Mouse (Mus musculus): ENCODE results near the gene Rabl6. TPM values are rescaled to one million over a fixed set of nuclear protein-coding genes. Genes with fewer than 3 reads are reported as not detected.

Gene Rabl6
- polyA plus RNA-seq, 1 experiment from 2014 or later, result 62.3 TPM

DNA sequence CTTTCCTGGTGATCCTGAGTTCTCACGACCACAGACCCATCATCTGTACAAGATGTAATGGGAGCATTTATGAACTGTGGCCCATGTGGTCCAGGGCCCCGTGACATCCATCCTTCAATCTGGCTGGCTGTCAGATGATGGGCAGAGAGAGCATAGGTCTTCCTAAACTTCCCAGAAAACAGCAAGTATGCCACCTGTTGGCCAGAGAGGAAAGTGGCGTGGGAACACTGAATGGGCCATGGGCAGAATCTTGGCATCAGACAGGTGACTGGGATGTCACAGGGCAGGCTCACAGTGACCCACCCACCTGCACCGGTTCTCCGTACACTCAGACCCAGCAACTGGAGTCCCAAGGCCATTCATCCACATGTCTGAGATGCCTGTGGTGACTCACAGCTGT is 57.1 kb downstream of the Rabl6 start:
- H3K9ac ChIP-seq (ENCODE audit: low read length), result no peak overlapping the region
- H3K4me1 ChIP-seq (ENCODE audit: control insufficient read depth, insufficient read depth, low read length), result no peaks in the 10 kb centered on the region; the same call in 1 of the 2 replicates
- H3K27ac ChIP-seq (ENCODE audit: low read depth, low read length), result no peak overlapping the region
- ATAC-seq (ENCODE audit: insufficient read depth, low FRiP score, low TSS enrichment) (no peak), DNase-seq (ENCODE audit: low spot score) (peak; percentile 48)
- no peak overlapping the region for H3K4me3 ChIP-seq (ENCODE audit: low read depth, low read length)
- no peak overlapping the region for H3K4me2 ChIP-seq (ENCODE audit: low read depth)
- H3K27me3 ChIP-seq (ENCODE audit: control insufficient read depth, insufficient read depth, low read length), result no peaks in the 10 kb centered on the region
- 42% methylated on average over 5 of the region's 5 CpGs for WGBS
- H3K9me3 ChIP-seq (ENCODE audit: control insufficient read depth, low read length), result no peaks in the 10 kb centered on the region
- H3K36me3 ChIP-seq (ENCODE audit: control insufficient read depth, insufficient read depth, low read length), result no peaks in the 10 kb centered on the region

DNA sequence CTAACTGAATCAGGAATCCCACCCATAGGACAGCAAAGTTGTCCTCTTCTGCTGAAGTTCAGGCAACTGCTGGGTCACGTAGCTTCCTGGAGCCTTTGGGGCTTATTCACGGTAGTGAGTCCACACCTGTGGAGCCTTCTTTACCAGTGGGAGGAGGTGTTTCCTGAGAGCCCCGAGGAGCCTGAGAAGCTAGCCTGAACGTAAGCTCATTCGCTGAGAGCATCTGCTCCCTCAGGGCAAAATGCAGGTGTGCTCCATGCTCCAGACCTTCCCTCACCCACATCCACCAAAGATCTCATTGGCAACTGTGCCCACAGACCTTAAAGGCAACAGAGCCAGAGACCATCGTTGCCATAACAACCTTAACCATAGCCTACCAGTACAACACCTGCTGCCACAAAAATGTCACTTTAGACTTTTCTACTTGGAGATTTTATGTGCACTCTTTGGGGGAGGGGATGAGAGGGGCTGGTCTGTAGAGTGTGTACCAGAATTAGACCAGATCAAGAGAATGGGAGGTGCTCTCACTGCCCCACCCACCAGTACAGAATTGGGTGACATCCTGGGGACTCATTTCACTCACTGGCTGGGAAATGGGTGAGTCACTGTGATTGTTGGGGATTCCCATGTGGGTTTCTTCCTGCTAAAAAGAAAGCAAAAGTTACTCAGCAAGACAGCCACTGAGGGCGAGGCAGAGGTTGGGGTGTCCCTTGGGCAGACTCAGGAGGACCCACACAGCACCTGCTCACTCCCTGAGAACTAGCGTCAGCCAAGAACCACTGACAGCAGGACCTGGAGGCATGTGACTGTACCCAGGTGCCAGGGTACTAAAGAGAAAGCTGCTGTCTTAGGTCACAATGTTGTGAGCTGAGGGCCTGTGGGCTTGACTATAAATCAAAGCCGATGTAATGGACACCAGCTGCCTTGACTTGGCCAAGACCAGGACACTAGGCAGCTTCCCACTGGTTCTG is 59.0 kb downstream of the Rabl6 start:
- Histone ChIP-seq H3K9me3 (ENCODE audit: control insufficient read depth, low read length) (no peaks in the 10 kb centered on the region), H3K27ac (ENCODE audit: low read depth, low read length) (no peak overlapping the region), H3K4me3 (ENCODE audit: low read depth, low read length) (no peak overlapping the region), H3K27me3 (ENCODE audit: control insufficient read depth, insufficient read depth, low read length) (no peaks in the 10 kb centered on the region), H3K4me1 (ENCODE audit: control insufficient read depth, insufficient read depth, low read length) (peaks cover 5% of the 10 kb centered on the region), H3K36me3 (ENCODE audit: control insufficient read depth, insufficient read depth, low read length) (no peaks in the 10 kb centered on the region), H3K4me2 (ENCODE audit: low read depth) (no peak overlapping the region), H3K9ac (ENCODE audit: low read length) (no peak overlapping the region)
- ATAC-seq (ENCODE audit: insufficient read depth, low FRiP score, low TSS enrichment), result no peak
- DNase-seq (ENCODE audit: low spot score), result no peak
- 80% methylated on average over 9 of the region's 9 CpGs for WGBS

DNA sequence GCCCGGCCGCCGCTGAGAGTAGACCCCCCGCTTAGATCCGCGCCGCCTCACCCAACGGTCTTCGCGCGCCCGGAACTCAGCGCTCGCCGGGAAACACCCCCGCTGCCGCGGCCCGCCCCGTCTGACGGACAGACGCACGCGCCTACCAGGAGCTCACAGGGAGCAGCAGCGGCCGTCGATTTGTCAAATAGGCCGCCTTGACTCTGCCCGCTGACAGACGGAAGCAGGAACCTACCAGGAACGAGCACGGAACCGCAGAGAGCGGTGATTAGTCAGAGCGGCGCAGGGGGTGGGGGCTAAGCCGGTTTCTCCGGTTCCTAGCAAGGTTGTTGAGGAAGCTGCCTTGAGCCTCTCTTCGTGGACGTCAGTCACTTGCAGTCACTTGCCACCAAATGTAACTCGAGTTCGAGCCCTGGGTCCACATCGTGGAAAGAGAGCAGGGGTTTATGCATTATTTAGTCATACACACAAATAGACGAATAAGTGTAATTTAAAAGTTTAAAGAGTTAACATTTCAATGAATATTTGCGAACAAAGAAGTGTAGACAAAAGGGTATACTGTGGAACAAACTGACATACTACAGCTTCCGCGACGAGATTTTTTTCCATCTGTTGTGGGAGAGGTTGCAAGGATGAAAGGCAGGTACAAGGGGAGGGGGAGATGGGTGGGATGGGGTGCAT is 61.4 kb downstream of the Rabl6 start, which contains the start of gene Traf2:
Traf2 (minus strand) TSS at position 130 of the 681 bp plus-strand sequence.
- Histone ChIP-seq H3K9me3 (ENCODE audit: control insufficient read depth, low read length) (no peaks in the 10 kb centered on the region), H3K36me3 (ENCODE audit: control insufficient read depth, insufficient read depth, low read length) (no peaks in the 10 kb centered on the region), H3K4me1 (ENCODE audit: control insufficient read depth, insufficient read depth, low read length) (peaks cover 5% of the 10 kb centered on the region), H3K4me2 (ENCODE audit: low read depth) (peak within 1 kb of the TSS; percentile 63), H3K9ac (ENCODE audit: low read length) (peak within 1 kb of the TSS; percentile 61), H3K4me3 (ENCODE audit: low read depth, low read length) (peak within 1 kb of the TSS; percentile 62), H3K27me3 (ENCODE audit: control insufficient read depth, insufficient read depth, low read length) (no peaks in the 10 kb centered on the region), H3K27ac (ENCODE audit: low read depth, low read length) (peak within 1 kb of the TSS; percentile 31; the same call in 1 of the 2 replicates)
- peak; percentile 99 for DNase-seq (ENCODE audit: low spot score)
- WGBS, result 3% methylated on average over 48 of the region's 48 CpGs
- peak; percentile 97 for ATAC-seq (ENCODE audit: insufficient read depth, low FRiP score, low TSS enrichment)

DNA sequence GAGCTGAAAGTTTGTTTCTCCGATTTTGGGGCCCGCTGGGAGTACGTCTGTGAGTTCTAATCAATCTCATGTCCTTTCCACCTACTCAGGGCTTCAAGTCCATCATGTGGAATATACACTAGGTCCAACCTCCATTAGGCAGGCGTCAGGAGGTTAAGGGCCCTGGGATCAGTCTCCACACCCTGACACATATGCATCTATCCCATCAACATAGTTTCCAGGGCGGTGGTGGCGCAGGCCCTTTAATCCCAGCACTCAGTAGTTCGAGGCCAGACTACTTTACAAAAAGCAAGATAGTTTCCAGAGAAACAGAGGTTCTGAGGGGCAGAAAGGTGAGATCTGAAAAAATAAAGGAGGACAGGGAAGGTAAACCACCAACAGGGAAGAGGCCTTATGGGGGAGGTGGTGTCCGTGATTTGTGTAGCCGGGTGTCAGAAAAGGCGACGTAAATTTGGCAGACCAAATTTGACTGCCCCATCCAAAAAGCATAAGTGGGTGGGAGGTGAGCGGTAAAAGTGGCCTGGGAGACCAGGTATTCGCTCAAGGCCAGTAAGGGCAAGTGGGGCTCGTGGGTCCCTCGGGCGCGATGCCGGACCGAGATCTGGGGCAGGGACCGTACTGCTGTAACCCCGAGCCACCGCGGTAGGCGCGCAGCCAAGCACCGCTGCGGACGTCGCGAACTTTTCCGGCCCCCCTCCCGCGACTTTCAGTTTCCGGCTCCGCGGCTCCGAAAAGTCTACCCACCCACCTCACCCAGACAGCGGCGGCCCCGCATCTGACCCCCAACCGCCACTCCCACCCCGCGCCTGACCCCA is 62.1 kb downstream of the Rabl6 start:
- H3K4me1 ChIP-seq (ENCODE audit: control insufficient read depth, insufficient read depth, low read length), result peaks cover 5% of the 10 kb centered on the region
- H3K36me3 ChIP-seq (ENCODE audit: control insufficient read depth, insufficient read depth, low read length), result no peaks in the 10 kb centered on the region
- H3K27ac ChIP-seq (ENCODE audit: low read depth, low read length), result peak overlapping the region; percentile 31; the same call in 1 of the 2 replicates
- H3K27me3 ChIP-seq (ENCODE audit: control insufficient read depth, insufficient read depth, low read length), result no peaks in the 10 kb centered on the region
- peak overlapping the region; percentile 63 for H3K4me2 ChIP-seq (ENCODE audit: low read depth)
- peak overlapping the region; percentile 62 for H3K4me3 ChIP-seq (ENCODE audit: low read depth, low read length)
- H3K9ac ChIP-seq (ENCODE audit: low read length), result peak overlapping the region; percentile 61
- 10% methylated on average over 36 of the region's 43 CpGs for WGBS
- DNase-seq (ENCODE audit: low spot score), result no peak
- peak; percentile 64 for ATAC-seq (ENCODE audit: insufficient read depth, low FRiP score, low TSS enrichment)
- H3K9me3 ChIP-seq (ENCODE audit: control insufficient read depth, low read length), result no peaks in the 10 kb centered on the region

DNA sequence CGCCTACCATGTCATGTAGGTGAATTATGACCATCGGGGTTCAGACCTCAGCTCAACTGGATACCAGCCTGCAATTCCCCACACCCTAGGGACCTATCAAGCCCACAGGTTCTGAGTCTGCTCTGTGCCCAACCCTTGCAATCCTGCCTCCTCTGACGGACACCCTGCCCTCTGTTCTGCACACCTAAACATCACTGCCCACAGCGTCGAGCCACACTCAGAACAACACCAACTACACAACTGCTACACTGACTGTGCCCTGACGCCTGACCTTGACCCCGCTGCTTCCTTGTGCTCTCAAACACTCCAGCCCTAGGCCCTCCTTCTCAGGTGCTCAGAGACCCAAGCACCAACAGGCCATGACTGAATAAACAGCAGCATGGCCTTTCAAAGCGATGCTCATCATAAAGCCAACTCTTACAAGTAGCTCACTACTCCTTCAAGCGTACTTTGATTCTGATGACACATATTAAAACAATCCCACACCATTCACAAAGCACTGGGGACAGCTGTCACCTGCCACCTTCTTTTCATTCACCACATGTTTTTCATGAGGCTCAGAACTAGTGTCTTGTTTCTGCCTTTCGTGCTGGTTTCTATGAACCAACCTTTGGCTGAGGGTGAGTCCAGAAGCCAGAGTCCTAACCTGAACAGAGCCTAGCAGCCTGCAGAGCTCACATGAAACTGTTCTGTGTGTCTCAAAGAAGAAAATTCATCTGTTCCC is 66.5 kb downstream of the Rabl6 start:
- ATAC-seq (ENCODE audit: insufficient read depth, low FRiP score, low TSS enrichment) (no peak), DNase-seq (ENCODE audit: low spot score) (no peak)
- Histone ChIP-seq H3K4me2 (ENCODE audit: low read depth) (no peak overlapping the region), H3K27me3 (ENCODE audit: control insufficient read depth, insufficient read depth, low read length) (no peaks in the 10 kb centered on the region), H3K4me1 (ENCODE audit: control insufficient read depth, insufficient read depth, low read length) (peaks cover 5% of the 10 kb centered on the region), H3K9me3 (ENCODE audit: control insufficient read depth, low read length) (no peaks in the 10 kb centered on the region), H3K9ac (ENCODE audit: low read length) (no peak overlapping the region), H3K36me3 (ENCODE audit: control insufficient read depth, insufficient read depth, low read length) (no peaks in the 10 kb centered on the region), H3K27ac (ENCODE audit: low read depth, low read length) (no peak overlapping the region), H3K4me3 (ENCODE audit: low read depth, low read length) (no peak overlapping the region)
- 82% methylated on average over 10 of the region's 10 CpGs for WGBS

DNA sequence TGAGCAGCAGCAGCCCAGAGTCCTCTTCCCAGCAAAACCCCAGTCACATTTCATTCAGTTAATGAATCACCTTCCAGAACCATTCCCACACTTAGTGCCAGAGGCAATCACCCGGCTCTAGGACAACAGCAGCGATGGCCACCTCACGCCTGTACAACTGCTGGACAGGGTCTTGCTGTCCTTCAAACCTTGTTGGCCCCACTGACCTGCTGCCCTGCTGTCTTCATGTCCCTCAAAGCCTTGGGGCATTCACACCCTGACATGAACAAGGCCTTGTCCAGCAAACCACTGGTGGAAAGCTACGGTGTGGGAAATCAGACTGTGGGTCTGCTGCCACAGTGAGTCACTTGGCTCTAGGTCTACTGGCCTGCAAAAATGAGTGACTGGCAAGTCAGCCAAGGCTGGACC is 67.8 kb downstream of the Rabl6 start:
- WGBS, result 93% methylated on average over 4 of the region's 4 CpGs

DNA sequence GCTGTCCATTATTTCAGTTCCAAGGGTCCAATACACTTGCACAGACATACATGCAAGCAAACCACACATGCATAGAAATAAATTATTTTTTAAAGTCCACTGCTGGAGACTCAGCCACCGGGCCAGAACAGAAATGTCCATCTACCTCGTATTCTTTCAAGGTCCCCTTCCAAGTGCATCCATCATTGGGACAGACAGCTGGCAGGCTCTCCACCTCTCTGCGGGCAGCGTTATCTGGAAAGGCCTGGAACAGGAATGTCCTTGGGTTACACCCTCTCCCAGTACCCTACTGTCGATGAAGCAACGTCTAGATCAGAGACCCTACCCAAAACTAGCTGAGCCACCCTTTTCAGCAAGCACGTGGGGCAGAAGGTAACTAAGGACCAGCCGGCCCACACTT is 71.8 kb downstream of the Rabl6 start:
- ATAC-seq (ENCODE audit: insufficient read depth, low FRiP score, low TSS enrichment) (no peak), DNase-seq (ENCODE audit: low spot score) (no peak)
- no peaks in the 10 kb centered on the region for H3K4me1 ChIP-seq (ENCODE audit: control insufficient read depth, insufficient read depth, low read length)
- H3K9ac ChIP-seq (ENCODE audit: low read length), result no peak overlapping the region
- no peak overlapping the region for H3K4me3 ChIP-seq (ENCODE audit: low read depth, low read length)
- H3K4me2 ChIP-seq (ENCODE audit: low read depth), result no peak overlapping the region
- H3K27ac ChIP-seq (ENCODE audit: low read depth, low read length), result no peak overlapping the region
- no peaks in the 10 kb centered on the region for H3K9me3 ChIP-seq (ENCODE audit: control insufficient read depth, low read length)
- H3K27me3 ChIP-seq (ENCODE audit: control insufficient read depth, insufficient read depth, low read length), result no peaks in the 10 kb centered on the region
- 90% methylated on average over 8 of the region's 8 CpGs for WGBS
- no peaks in the 10 kb centered on the region; the same call in 1 of the 2 replicates for H3K36me3 ChIP-seq (ENCODE audit: control insufficient read depth, insufficient read depth, low read length)

More for the DNA sequence above, 67.8 kb downstream of the Rabl6 start:
- Histone ChIP-seq H3K4me2 (ENCODE audit: low read depth) (no peak overlapping the region), H3K4me1 (ENCODE audit: control insufficient read depth, insufficient read depth, low read length) (no peaks in the 10 kb centered on the region), H3K4me3 (ENCODE audit: low read depth, low read length) (no peak overlapping the region), H3K9ac (ENCODE audit: low read length) (no peak overlapping the region), H3K9me3 (ENCODE audit: control insufficient read depth, low read length) (no peaks in the 10 kb centered on the region), H3K36me3 (ENCODE audit: control insufficient read depth, insufficient read depth, low read length) (no peaks in the 10 kb centered on the region), H3K27ac (ENCODE audit: low read depth, low read length) (no peak overlapping the region), H3K27me3 (ENCODE audit: control insufficient read depth, insufficient read depth, low read length) (no peaks in the 10 kb centered on the region)
- no peak for DNase-seq (ENCODE audit: low spot score)
- ATAC-seq (ENCODE audit: insufficient read depth, low FRiP score, low TSS enrichment), result no peak

DNA sequence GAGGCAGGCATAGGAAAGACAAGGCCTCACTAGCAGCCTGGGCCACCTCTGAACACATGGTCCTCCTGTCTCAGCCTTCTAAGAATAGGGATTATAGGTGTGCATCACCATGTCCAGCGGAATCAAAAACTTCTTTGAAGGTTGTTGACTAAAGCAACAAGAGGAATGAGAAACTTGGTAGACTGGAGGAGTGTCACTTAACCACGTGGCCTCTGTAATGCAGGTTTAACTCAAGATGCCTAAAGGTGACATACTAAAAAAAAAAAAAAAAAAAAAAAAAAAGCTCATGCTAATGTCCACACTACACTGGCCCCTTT is 73.5 kb downstream of the Rabl6 start:
- Histone ChIP-seq H3K4me1 (ENCODE audit: control insufficient read depth, insufficient read depth, low read length) (no peaks in the 10 kb centered on the region), H3K4me3 (ENCODE audit: low read depth, low read length) (no peak overlapping the region), H3K36me3 (ENCODE audit: control insufficient read depth, insufficient read depth, low read length) (peaks cover 5% of the 10 kb centered on the region; the same call in 1 of the 2 replicates), H3K4me2 (ENCODE audit: low read depth) (no peak overlapping the region), H3K9ac (ENCODE audit: low read length) (no peak overlapping the region), H3K9me3 (ENCODE audit: control insufficient read depth, low read length) (no peaks in the 10 kb centered on the region), H3K27me3 (ENCODE audit: control insufficient read depth, insufficient read depth, low read length) (no peaks in the 10 kb centered on the region), H3K27ac (ENCODE audit: low read depth, low read length) (no peak overlapping the region)
- DNase-seq (ENCODE audit: low spot score) (no peak), ATAC-seq (ENCODE audit: insufficient read depth, low FRiP score, low TSS enrichment) (no peak)
- 87% methylated on average over 2 of the region's 2 CpGs for WGBS
